Mouse (Mus musculus) layer of hippocampus, adult 9-10 months (tissue): ENCODE measurements around the gene Psma4.

ENCODE experiments used
- DNase-seq: peaks from one replicate; pipeline ENCODE4 v3.0.0; 2022; ENCODE audit warnings: low spot score

Psma4 gene

DNA sequence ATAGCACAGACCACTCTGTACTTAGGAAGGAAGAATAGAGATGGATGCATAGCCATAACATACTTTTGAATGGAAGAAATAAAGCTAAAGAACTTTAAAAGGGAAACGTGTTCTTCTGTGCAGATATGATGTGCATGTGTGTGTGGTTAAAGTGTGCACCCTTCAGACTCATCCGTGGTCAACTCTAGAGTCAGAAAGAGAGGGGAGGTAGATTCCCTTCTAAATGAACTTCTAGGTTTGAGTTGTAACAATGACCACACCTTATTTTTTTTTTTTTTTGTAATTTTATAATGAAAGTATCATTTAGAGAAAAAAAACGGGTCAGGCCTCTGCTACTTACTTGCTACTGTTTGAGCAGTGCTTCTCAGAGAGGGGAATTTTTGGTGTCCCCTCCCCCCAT is 39.8 kb downstream of the Psma4 start:
- no peak for DNase-seq

GRCm38 (mm10) chr9:54994381-54994780 is 43.8 kb downstream of the Psma4 start:
- no peak for DNase-seq

GRCm38 (mm10) chr9:54995645-54996044 is 45.1 kb downstream of the Psma4 start:
- no peak for DNase-seq

DNA sequence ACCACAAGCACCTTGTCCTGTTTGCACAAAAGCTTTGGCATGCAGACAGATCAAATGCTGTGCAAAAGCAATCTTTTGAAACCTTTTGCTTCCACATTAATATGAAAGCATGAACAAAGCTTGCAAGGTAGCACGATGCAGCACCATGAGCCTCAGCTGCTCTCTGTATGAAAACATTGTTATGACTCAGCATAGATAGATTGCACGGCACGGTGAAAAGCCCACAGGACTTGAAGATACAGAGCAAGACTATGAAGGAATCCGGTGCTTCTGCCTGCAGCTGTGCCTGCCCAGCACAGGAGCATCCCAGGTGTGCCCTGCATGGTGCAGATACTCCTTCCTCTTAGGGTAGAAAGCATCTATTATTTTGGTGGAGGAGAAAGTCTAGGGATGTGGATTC is 53.0 kb downstream of the Psma4 start:
- no peak for DNase-seq
